Mouse (Mus musculus) spleen, embryonic (tissue): ENCODE results near the gene Gpr182.
"Not testable (repeated sequence)": the region's sequence is repeated elsewhere in the genome, so short reads cannot be mapped to it uniquely, and the experiment has no call there.

ENCODE experiments used
- CTCF ChIA-PET: fragments of 350-600 bp; sonication (Branson Sonifier 250); formaldehyde crosslinking; loops from one replicate; lab custom pipeline; 2022; lab: Charles Lee

Gene Gpr182

DNA sequence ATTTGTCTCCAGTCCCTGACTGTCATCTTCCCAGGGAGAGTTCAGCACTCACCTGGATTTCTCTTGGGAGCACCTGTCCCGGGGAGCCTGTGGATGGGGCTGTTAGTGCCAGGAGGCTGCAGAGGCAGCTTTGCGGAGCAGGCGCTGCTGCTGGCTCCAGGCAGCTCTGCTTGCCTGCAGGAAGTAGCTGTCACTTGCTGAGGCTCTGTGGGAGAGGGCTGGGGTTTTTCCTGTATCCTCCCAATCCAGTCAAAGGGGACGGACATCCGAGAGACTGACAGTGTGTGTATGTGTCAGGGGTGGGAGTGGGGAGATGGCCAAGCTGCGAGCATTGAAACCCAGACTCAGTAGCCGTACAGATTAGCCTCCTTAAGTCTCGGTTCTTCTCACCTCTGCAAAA lies at the start of gene Gpr182:
Gene Gpr182, minus strand, starts transcription at position 185 of the 400 bp plus-strand sequence.
- CTCF ChIA-PET: no interaction called here

DNA sequence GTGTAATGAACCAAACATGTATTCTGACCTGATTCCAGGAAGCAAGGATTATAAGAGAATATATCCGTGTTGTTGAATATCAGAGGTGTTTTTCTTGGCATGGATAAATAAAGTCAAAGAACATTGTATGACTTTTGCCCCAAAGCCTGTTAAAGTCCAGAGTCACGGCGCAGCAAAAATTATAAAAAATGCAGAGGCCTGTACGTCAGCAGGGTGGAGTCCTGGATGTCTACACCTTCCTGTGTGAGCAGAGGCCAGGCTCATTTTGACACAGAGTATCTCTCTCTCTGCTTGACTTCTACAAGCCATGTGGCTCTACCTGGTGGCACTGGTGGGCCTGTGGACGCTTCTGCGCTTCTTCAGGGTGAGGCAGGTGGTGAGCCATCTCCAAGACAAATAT lies 49.4 kb upstream of the Gpr182 start, which contains the start of gene Rdh16:
Gene Rdh16, plus strand, starts transcription at position 262 of the 400 bp plus-strand sequence.
- CTCF ChIA-PET: no interaction called here

DNA sequence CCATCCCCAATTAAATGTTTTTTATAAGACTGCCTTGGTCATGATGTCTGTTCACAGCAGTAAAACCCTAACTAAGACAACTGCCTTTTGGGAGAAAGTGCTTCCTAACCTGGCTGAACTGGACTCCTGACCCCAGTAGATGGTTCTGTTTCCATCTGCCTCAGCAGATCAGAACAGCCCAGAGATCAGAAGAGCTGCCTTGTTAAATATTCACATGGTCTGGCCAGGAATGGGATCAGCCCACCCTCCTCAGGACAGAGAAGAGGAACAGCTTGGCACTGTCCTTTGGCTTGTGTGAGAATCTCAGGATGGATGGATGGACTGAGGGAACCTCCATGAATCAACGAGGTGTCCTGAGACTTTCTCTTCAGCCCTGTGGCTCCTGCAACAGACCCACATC lies 47.8 kb upstream of the Gpr182 start:
- CTCF ChIA-PET: no interaction called here

DNA sequence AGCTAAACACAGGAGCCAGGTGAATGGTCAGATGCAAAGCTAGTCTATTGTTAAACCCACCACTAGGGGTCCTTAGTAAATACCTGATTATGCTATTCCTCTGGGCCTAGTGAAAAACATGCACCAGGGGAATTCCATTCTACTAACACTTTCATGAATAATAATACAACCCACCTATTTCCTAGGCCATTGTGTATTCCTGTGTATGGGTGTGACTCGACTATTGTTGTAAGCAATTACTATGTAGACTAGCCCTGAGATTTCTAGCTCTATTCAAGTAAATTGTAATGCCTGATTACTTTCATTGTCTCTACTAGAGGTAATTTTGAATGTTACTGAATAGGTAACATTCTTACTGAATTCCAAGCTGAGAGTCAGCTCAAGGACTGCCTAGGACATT lies 33.9 kb upstream of the Gpr182 start:
- CTCF ChIA-PET: not testable (repeated sequence)

DNA sequence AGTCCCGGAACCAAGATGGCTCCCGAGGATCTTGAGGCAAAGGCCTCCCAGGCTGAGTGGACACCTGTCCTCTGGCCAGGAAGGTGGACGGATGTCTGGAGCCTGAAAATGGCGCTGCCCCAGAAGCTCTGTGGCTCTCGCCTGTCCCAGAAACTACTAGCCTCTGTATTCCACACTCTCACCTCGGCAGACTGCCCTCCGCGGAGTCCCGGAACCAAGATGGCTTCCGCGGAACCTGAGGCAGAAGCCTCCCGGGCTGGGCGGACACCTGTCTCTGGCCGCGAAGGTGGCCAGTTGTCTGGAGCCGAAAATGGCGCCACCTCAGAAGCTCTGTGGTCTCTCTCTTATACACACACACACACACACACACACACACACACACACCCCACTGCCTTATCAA lies 30.8 kb upstream of the Gpr182 start:
- CTCF ChIA-PET: not testable (repeated sequence)

DNA sequence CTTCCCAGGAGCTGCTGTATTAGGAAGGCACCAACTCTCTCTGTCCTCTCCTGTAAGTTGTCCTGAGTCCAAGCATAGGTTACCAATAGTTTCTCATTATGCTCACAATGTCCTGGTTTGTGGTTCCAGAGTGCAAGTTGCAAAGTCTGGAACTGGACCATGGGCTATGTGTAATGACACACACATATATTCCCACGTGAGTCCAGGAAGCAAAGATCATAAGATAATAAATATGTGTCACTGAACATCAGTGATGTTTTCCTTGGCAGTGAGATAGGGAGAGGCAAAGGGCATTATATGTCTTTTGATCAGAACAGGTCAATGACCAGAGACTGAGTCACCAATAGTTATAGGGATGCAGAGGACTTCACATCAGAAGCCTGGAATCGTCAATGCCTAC lies 24.5 kb upstream of the Gpr182 start, which contains the start of gene Rdh9:
Gene Rdh9, plus strand, starts transcription at position 376 of the 400 bp plus-strand sequence.
- CTCF ChIA-PET: interaction anchor here (0.5 kb wide), 1 partner anchor 1135 kb away, joined by 9 read pairs; no protein-coding TSS in a partner anchor

DNA sequence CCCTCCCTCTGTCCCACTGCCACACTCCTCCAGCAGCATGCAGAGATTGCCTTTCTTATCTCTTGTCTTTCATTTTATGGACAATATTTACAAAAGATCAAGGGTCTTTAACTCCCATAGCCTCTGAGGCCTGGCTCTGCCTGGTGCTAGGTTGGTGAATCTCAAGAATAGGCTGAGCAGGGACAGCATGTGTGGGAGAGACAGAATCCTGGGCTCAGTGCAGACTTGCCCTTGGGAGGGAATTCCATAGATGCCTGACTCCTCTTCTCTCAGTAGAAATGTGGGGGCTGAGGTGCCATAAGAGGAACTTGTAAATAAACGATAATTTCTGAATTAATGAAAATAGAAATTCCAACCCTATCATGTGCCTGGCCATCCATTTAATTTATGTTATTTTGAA lies 15.0 kb upstream of the Gpr182 start:
- CTCF ChIA-PET: no interaction called here

DNA sequence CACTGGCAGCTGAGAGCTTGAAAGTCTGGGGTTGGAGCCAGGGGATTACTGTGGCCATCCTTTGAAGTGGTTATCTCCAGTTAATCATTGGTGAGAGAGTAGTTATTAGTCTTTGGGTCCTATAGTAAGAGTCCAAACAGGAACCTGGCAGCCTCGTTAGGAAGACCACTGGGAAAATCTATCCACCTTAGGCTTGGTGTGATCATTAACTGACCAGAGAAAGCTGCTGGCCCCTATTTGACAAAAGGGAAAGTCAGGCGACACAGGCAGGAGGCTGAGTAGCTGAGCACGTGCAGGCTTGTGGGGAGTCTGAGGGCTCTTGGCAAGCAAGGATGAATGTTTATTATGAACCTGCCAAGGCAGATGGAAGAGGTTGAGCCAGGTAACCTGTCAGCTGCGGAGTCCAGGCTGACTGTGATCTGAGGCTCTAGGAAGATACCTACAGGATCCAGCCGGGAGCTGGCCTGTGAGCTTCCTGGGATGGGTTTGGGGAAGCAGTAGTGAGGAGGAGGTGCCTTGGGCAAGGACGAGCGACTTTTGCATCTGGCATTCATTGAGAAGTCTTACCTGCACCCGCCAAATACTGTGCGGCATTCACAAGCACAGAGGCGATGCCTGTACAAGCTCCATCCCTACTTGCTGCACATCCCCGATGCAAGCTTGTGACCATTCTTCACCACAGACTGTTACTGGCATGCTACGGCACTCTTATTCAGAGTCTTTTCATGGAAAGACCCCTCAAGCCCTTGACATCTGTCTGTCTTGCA lies 12.6 kb upstream of the Gpr182 start:
- CTCF ChIA-PET: interaction anchor here (0.7 kb wide), 1 partner anchor 1332 kb away, joined by 13 read pairs; no protein-coding TSS in a partner anchor

DNA sequence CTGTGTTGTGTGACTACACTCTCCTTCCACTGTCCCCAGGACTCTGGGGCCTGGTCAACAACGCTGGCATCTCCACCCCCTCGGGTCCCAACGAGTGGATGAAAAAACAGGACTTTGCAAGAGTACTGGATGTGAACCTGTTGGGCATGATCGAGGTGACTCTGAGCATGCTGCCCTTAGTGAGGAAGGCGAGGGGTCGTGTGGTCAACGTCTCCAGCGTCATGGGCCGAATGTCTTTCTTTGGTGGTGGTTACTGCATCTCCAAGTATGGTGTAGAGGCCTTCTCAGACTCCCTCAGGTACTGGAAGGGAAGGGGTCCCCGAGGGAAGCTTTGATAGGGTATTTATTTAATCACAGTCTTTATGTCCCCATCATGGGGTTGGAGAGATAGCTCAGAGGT lies 11.4 kb upstream of the Gpr182 start:
- CTCF ChIA-PET: not testable (repeated sequence)

DNA sequence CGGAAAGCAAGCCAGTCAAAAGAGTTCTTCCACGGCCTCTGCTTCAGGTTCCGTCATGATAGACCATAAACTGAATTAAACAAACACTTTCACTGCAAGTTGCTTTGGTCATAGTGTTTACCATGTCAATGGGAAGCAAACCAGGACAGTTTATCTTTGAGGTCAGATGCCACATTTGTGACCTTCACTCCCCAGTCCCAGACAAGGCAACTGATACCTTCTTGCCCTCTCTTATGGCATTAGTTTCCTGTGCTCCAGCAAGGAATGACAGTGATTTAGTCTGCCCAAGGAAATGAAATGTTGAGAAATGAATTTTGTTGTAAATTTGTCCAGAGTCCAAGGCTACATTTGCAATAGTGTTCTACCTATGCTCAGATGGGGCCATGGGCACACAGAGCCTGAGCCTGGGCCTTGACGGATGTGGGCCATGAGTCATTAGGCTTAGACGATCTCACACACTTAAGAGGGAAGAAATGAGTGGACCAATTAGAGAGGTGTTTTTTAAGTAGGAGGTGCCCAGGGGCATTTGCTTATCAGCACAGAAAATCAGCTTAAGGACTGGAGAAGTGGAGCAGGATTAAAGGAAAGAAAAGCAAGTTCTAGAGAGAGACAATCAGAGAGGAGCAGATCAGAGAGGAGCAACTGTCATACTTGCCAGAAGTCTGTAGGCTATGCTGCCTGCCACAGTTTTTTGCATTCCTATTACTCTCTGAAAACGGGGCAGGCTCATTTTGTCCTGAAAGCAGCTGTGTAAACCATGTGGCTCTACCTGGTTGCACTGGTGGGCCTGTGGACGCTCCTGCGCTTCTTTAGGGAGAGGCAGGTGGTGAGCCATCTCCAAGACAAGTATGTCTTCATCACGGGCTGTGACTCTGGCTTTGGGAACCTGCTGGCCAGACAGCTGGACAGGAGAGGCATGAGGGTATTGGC lies 7.9 kb upstream of the Gpr182 start, which contains the start of the genes Rdh1 and Rdh16f1:
Gene Rdh1, plus strand, starts transcription at position 541 of the 930 bp plus-strand sequence.
Gene Rdh16f1, plus strand, starts transcription at position 607 of the 930 bp plus-strand sequence.
- CTCF ChIA-PET: no interaction called here

DNA sequence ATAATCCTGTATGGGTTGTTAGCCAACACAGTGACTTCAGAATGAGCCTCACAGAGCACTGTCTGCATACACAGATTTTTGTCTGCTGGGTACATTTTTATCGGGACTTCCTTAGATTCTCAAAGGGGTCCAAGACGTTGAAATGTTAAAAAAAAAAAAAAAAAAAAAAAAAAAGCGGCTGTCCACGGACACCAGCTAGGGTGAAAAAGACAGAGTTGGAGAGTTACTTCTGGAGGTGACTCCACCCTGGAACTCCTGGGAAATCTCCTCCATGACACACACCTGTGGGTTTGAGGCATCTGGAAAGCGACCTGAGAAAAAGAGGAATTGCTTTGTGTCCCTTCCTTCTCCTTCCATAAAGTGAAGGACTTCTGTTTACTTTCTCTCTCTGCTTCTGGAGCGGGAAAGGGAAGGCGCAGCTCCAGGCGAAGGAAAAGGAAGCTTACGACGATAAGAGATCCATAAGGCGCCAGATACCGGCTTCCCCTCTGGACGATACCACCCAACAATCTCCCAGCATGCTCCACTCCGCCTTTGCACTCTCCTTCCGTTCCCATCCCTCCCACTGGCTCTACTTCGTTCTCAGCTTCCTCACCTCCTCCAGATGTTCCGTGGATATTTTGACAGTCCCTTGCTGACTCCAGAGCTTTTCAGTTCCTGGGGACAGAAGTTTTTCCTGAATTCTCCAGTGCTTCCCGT lies 4.4 kb upstream of the Gpr182 start:
- CTCF ChIA-PET: no interaction called here

DNA sequence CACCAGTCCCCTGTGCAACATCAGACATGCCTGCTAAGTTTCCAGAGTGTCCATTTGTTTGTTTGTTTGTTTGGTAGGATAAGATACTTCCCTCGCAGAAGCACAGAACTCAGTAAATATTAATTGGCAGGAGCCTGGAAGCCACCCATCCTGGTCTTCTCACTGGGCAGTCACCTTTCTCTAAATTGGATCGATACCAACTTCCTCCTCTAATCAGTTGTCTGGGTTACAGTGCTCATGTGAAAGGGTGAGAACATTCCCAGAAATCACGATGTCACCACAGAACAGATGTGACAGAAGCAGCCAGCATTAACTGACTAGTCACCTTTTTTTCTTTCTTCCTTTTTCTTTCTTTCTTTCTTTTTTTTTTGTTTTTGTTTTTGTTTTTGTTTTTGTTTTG lies 3.7 kb upstream of the Gpr182 start:
- CTCF ChIA-PET: no interaction called here

DNA sequence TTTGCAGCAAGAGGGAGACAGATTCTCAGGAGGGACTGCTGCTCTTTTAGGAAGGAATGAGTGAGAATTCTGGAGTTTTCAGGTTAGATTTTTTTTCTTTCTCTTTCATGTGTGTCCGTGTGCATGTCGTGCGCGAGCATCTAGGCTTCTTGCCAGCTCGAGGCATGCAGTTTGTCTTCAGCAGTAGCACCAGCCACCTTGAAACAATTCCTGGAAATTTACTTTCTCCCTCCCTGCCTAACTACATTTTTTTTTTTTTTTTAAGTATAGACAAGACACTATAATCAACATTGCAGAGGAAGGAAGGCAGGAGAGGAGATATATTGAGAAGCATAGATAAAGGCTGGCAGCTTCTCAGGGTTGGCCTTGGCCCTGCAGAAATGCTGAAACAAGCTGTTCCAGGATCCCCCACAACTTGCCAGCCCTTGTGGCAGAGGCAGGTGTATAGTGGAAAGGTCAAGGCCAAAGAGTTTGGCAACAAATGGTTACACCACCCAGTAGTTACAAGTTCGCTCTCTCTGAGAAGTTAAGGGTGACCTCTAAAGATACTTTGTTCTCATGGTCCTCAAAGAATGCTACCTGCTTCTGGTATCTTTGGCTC lies 3.1 kb upstream of the Gpr182 start:
- CTCF ChIA-PET: interaction anchor here (0.5 kb wide), 1 partner anchor 219 kb away, joined by 3 read pairs; no protein-coding TSS in a partner anchor

DNA sequence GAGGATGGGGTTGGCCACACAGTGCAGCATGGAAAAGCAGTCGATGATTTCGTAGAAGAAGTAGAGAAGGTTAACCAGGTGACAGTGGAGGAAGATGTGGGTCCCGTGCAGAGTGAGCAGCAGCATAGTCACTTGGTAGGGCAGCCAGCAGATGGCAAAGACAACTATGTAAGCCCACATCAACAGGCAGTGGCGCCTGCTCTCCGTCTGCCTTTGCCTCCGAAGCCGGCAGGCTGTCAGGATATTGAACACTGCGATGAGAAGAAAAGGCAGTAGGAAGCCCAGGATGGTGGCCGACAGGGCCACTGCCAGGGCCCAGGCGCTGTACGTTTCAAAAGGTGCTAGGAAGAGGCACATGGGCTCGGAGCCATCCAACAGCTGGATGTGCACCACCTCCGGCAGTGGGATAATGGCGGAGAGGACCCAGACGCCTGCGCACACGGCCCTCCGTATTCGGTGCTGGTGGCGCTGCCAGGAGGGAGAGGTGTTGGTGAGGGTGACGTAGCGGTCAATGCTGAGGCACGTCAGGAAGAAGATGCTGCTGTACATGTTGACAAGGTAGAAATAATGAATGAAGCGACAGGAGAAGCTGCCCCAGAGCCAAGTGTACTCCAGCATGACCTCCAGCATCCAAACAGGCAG lies 1.3 kb downstream of the Gpr182 start:
- CTCF ChIA-PET: no interaction called here

DNA sequence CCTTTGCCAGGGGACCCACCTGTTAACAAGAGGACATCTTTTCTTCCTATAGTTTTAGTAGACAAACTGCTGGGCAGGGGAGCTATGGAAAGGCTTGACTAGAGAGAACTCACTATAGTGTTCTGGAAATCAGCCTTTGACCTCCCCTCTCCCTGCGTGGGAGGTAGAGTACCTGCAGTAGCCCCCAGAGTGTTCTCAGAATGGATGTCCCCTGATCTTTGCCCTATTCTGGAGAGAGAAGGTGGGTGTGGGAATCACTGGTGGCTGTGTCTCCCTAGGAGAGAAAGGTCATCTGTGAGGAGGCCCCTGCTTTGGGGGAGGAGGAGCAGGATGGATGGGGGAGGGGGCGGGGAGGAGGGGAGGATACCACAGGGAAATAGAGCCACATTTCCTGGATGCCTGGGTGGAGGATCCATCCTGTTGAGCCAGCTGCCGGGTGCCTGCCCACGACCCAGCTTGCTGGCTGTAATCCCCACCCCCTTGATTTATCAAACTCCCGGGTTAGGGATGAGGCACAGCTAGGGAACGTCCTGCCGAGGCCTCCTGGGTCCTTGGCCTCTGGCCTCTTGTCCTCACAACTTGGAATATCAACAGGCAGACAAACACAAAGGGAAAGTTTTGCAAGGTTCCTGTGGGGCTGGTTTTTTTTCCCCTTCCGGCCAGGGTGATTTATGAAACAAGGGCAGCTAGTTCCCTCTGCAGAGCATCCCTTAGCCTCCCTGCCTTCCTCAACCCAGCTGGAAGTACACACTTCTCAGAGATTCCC lies 2.5 kb downstream of the Gpr182 start:
- CTCF ChIA-PET: no interaction called here

DNA sequence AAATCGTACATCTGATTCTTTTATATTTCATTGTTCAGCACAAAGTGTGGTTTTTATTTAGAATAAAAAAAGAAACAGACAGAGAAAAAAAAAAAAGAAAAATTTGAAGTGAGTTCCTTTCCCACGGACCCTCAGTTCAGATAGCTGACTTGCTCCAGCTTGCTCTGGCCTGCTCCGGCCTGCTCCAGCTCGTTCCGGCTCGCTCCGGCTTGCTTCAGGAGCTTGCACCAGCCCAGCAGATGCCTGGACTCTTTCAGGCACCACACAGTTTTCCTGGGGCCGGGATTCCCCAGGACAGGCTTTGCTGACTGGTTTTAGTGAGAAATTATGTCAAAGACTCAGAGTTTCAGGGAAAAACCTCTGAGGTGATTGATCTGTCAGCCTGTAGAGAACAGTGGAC lies 4.3 kb downstream of the Gpr182 start:
- CTCF ChIA-PET: interaction anchor here (0.6 to 1.1 kb wide), 2 partner anchors 79 to 105 kb away, joined by 3 to 4 read pairs; partner anchors contain the start of genes Nab2 and Stat6

DNA sequence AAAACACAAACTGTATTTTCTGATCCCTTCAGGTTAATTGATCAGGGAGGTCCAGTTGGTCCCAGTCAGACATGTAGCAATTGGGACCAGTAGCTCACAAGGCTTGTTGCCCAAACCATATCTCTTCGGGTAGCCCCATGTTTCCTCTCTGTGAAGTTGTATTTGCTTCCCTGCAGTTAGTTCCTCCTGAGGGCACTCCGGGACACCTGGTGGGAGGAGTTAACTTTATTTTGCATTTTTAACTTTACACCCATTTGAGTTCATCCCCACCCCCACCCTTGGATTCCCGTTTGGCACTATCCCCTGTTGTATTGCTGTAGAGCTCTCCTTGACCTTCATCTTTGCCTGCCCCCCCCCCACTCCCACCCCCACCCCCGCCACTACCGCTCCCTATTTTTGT lies 5.6 kb downstream of the Gpr182 start:
- CTCF ChIA-PET: interaction anchor here (0.6 kb wide), 2 partner anchors 338 to 529 kb away, joined by 3 read pairs; no protein-coding TSS in a partner anchor

DNA sequence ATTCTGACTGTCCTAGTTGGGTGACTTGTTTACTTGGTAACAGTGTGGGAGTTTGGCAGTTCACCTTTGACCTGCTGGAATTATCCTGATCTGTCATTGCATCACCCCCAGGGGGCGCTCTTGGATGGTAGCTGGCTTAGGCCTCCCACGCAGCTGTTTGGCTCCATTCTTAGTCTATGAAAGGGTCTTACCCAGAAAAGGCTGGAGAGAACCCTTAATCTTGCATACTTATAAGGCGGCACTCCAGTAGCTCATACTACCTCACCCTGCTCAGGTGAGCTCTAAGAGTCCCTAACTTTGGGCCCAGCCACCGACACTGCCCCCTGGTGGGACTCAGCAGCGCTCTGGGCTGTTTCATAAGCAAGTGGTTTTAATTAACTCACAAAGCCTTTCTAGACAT lies 6.9 kb downstream of the Gpr182 start:
- CTCF ChIA-PET: no interaction called here

DNA sequence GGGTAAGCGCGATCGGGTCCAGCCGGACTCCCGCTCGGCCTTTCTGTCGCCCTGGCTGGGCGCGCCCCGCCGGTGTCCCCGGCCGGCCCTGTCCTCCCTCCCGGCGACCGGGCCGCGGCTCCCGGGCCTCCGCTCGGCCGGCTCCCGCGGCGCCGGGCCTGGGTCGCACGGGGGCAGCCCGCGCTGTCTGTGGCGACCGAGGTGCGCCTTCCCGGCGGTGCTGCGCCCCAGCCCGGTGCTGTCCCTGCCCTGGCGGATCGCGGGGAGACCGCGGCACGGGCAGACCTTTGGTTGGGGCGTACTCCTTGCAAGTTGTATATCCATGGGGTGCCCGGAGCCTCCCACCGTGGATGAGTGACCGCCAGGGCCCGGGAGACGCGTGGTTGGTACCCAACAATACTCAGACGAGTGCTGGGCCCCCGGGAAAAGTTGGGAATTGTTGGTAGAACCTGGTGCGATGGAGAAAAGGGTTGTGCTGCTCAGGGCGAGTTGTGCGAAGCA lies 11.8 kb downstream of the Gpr182 start:
- CTCF ChIA-PET: interaction anchor here (0.6 kb wide), 1 partner anchor 118 kb away, joined by 3 read pairs; no protein-coding TSS in a partner anchor
